Comparison of ENCODE assay signal across 9 mouse cellular contexts in the genomic region with DNA sequence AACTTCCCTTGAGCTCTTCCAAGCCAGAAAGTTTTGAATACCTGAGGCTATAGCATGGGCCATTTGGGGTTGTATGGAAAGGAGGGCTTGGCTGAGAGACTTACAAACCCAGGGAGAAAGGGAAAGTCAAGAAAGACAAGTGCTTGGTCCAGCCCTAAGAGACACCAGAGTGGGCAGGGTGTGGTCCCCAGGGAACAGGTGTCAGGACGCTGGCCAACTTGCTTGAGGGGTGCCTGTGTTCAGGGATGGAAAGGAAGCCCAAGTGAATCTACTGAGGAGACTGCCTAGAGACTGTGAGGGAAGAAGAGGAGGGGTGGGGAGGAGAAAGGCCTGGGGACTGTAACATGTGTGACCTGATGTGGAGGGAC.
A peak's percentile ranks its signal among the peaks of the same experiment; 100 is the strongest.
DNase-seq lines count a peak whose midpoint lies in the region; ATAC-seq and TF ChIP-seq lines count a peak whose summit lies in the region.
"Had no signal": no experiment of that assay in that cellular context is flagged by ENCODE, and none has a peak within 500 bp of the region (broad histone marks: within the 10 kb centered on the region; RNA-seq: fewer than 3 reads in every experiment).

No protein-coding gene starts in this region.

- peaks cover 13% of the 10 kb centered on the region for H3K4me1 ChIP-seq in embryonic facial prominence, embryonic 13.5 days
- 0 out of 2 replicates have a peak, but pooled peaks cover 9% of the 10 kb centered on the region for H3K4me1 ChIP-seq in intestine, embryonic 14.5 days (replicated peaks; ENCODE audit: control insufficient read depth, insufficient read depth, low read length)
- 0 out of 2 replicates have a peak, but pooled peaks cover 5% of the 10 kb centered on the region for H3K4me1 ChIP-seq in midbrain, postnatal 0 days (ENCODE audit: insufficient read depth, low read length)

- H3K4me3 ChIP-seq in left cerebral cortex, adult 2 months: peak overlapping the region; percentile 64
- H3K4me3 ChIP-seq in embryonic facial prominence, embryonic 13.5 days: peak overlapping the region; percentile 64
- H3K4me3 ChIP-seq in intestine, embryonic 14.5 days (ENCODE audit: low read depth, low read length): peak overlapping the region; percentile 67
- H3K4me3 ChIP-seq in midbrain, postnatal 0 days (ENCODE audit: low read depth, low read length): peak overlapping the region; percentile 45

- DNase-seq in left cerebral cortex, adult 2 months (ENCODE audit: extremely low spot score in 1 of 2, low spot score in 2 of 2): no peak
- no peak for DNase-seq in left cerebral cortex, adult 8-10 months (ENCODE audit: low spot score in 2 of 2)
- no peak for DNase-seq in intestine, embryonic 14.5 days (ENCODE audit: low spot score)
- DNase-seq in midbrain, postnatal 0 days (ENCODE audit: low spot score): no peak
- DNase-seq in layer of hippocampus, adult 18-20 months (ENCODE audit: low spot score in 2 of 2): no peak
- no peak for DNase-seq in Muller cell, postnatal 12 days (ENCODE audit: inconsistent ontology term)
- DNase-seq in T-cell, adult 2 months (ENCODE audit: low spot score): no peak
- DNase-seq: left cerebral cortex, postnatal 4 days had no signal

- 23% methylated on average over 1 of the region's 1 CpGs for WGBS in embryonic facial prominence, embryonic 13.5 days
- WGBS in intestine, embryonic 14.5 days: 9% methylated on average over 1 of the region's 1 CpGs
- WGBS in midbrain, postnatal 0 days: 44% methylated on average over 1 of the region's 1 CpGs

- no peak overlapping the region for H3K27ac ChIP-seq in left cerebral cortex, adult 2 months
- no peak overlapping the region; the same call in 1 of the 2 replicates for H3K27ac ChIP-seq in embryonic facial prominence, embryonic 13.5 days
- no peak overlapping the region for H3K27ac ChIP-seq in intestine, embryonic 14.5 days (ENCODE audit: low read depth)
- H3K27ac ChIP-seq in midbrain, postnatal 0 days (ENCODE audit: low read depth, low read length): no peak overlapping the region

- no peak for TF ChIP-seq CTCF in left cerebral cortex, adult 2 months (IDR thresholded peaks at IDR 0.05)
- no peak for TF ChIP-seq CTCF in midbrain, postnatal 0 days (IDR thresholded peaks at IDR 0.05)

- ATAC-seq in embryonic facial prominence, embryonic 13.5 days (ENCODE audit: insufficient number of reproducible peaks, insufficient read depth, low FRiP score, low TSS enrichment, low read depth): no peak
- ATAC-seq in intestine, embryonic 14.5 days (replicated peaks; ENCODE audit: low FRiP score, low TSS enrichment, low read depth): peak; percentile 5; the same call in 1 of the 2 replicates
- no peak for ATAC-seq in midbrain, postnatal 0 days (ENCODE audit: low FRiP score)

- H3K9ac ChIP-seq in embryonic facial prominence, embryonic 13.5 days: no peak overlapping the region
- H3K9ac ChIP-seq in intestine, embryonic 14.5 days (ENCODE audit: low read length): no peak overlapping the region; the same call in 1 of the 2 replicates
- no peak overlapping the region for H3K9ac ChIP-seq in midbrain, postnatal 0 days (replicated peaks; ENCODE audit: low read length, poor library complexity, severe bottlenecking)

- intact Hi-C loops in left cerebral cortex, adult 2 months (cut with DNase I): loop anchor here (2.0 to 5.0 kb wide), 2 partner anchors 95 to 158 kb away; partner anchors contain the start of gene Casz1

- H3K9me3 ChIP-seq in embryonic facial prominence, embryonic 13.5 days: no peaks in the 10 kb centered on the region
- no peaks in the 10 kb centered on the region for H3K9me3 ChIP-seq in intestine, embryonic 14.5 days (ENCODE audit: control insufficient read depth, low read length)
- no peaks in the 10 kb centered on the region for H3K9me3 ChIP-seq in midbrain, postnatal 0 days (ENCODE audit: low read length)

- no peaks in the 10 kb centered on the region for H3K36me3 ChIP-seq in embryonic facial prominence, embryonic 13.5 days
- H3K36me3 ChIP-seq in intestine, embryonic 14.5 days (ENCODE audit: control insufficient read depth, insufficient read depth, low read length): no peaks in the 10 kb centered on the region
- no peaks in the 10 kb centered on the region for H3K36me3 ChIP-seq in midbrain, postnatal 0 days (ENCODE audit: insufficient read depth, low read length)

- H3K4me2 ChIP-seq in embryonic facial prominence, embryonic 13.5 days: peak overlapping the region; percentile 98
- H3K4me2 ChIP-seq in intestine, embryonic 14.5 days (ENCODE audit: low read length): peak overlapping the region; percentile 99
- peak overlapping the region; percentile 100 for H3K4me2 ChIP-seq in midbrain, postnatal 0 days (ENCODE audit: low read depth, low read length, poor library complexity, severe bottlenecking)

- peaks cover 98% of the 10 kb centered on the region for H3K27me3 ChIP-seq in embryonic facial prominence, embryonic 13.5 days
- peaks cover 19% of the 10 kb centered on the region for H3K27me3 ChIP-seq in intestine, embryonic 14.5 days (replicated peaks; ENCODE audit: control insufficient read depth, insufficient read depth, low read length)
- peaks cover 40% of the 10 kb centered on the region for H3K27me3 ChIP-seq in midbrain, postnatal 0 days (ENCODE audit: insufficient read depth, low read length)
